Mouse (Mus musculus): ENCODE data around the gene Svop. TPM values are rescaled to one million over a fixed set of nuclear protein-coding genes. Genes with fewer than 3 reads are reported as not detected.

Svop gene
- 100 to 1,000 TPM; 187 to 192 TPM for total RNA-seq (2021)

GRCm38 (mm10) chr5:114091057-114091807, at the start of gene Svop:
Gene Svop, minus strand, starts transcription at chr5:114091570.
- peak; percentile 73 to 85 for DNase-seq (ENCODE audit: low spot score in 2 of 2)
- intact Hi-C loops (cut with DNase I), result loop anchor here (5.0 kb wide), 1 partner anchor 99 kb away; the partner anchor contains the start of gene Ssh1

- DNase-seq (ENCODE audit: low spot score in 2 of 2), result peak; percentile 73 to 78
- intact Hi-C loops (cut with DNase I), result loop anchor here (10.0 kb wide), 1 partner anchor 166 kb away; no protein-coding TSS in a partner anchor
Observed at GRCm38 (mm10) chr5:114139175-114139574, 47.8 kb upstream of the Svop start.

GRCm38 (mm10) chr5:114138277-114139164, 47.2 kb upstream of the Svop start:
- intact Hi-C loops (cut with DNase I), result loop anchor here (10.0 kb wide), 1 partner anchor 166 kb away; no protein-coding TSS in a partner anchor
- no peak for DNase-seq (ENCODE audit: low spot score in 2 of 2)

- intact Hi-C loops (cut with DNase I), result loop anchor here (10.0 kb wide), 1 partner anchor 167 kb away; no protein-coding TSS in a partner anchor
- no peak for DNase-seq (ENCODE audit: low spot score in 2 of 2)
Observed at GRCm38 (mm10) chr5:114137481-114138276, 46.3 kb upstream of the Svop start.

- intact Hi-C loops (cut with DNase I), result loop anchor here (10.0 kb wide), 1 partner anchor 169 kb away; no protein-coding TSS in a partner anchor
Observed at GRCm38 (mm10) chr5:114135516-114135915, 44.1 kb upstream of the Svop start.

GRCm38 (mm10) chr5:114134091-114134534, 42.7 kb upstream of the Svop start:
- DNase-seq (ENCODE audit: low spot score in 2 of 2), result no peak
- intact Hi-C loops (cut with DNase I), result loop anchor here (10.0 kb wide), 1 partner anchor 171 kb away; no protein-coding TSS in a partner anchor

More at GRCm38 (mm10) chr5:114135516-114135915, 44.1 kb upstream of the Svop start:
- no peak for DNase-seq (ENCODE audit: low spot score in 2 of 2)

- intact Hi-C loops (cut with DNase I), result loop anchor here (10.0 kb wide), 1 partner anchor 172 kb away; no protein-coding TSS in a partner anchor
- DNase-seq (ENCODE audit: low spot score in 2 of 2), result no peak
Observed at GRCm38 (mm10) chr5:114132841-114133240, 41.5 kb upstream of the Svop start.

GRCm38 (mm10) chr5:114131521-114131840, 40.1 kb upstream of the Svop start:
- intact Hi-C loops (cut with DNase I), result loop anchor here (10.0 kb wide), 1 partner anchor 173 kb away; no protein-coding TSS in a partner anchor
- peak in 1 of 2 experiments; percentile 24 for DNase-seq (ENCODE audit: low spot score in 2 of 2)

- intact Hi-C loops (cut with DNase I), result loop anchor here (10.0 kb wide), 1 partner anchor 174 kb away; no protein-coding TSS in a partner anchor
- DNase-seq (ENCODE audit: low spot score in 2 of 2), result peak; percentile 95
Observed at GRCm38 (mm10) chr5:114130698-114131520, 39.5 kb upstream of the Svop start.

- no peak for DNase-seq (ENCODE audit: low spot score in 2 of 2)
- intact Hi-C loops (cut with DNase I), result loop anchor here (10.0 kb wide), 1 partner anchor 175 kb away; no protein-coding TSS in a partner anchor
Observed at GRCm38 (mm10) chr5:114130211-114130605, 38.8 kb upstream of the Svop start, which contains the start of gene Ung. Gene Ung, plus strand, starts transcription at chr5:114130386.

- DNase-seq (ENCODE audit: low spot score in 2 of 2), result no peak
- intact Hi-C loops (cut with DNase I), result loop anchor here (5.0 to 10.0 kb wide), 2 partner anchors 77 to 175 kb away; no protein-coding TSS in a partner anchor
Observed at GRCm38 (mm10) chr5:114129550-114130210, 38.3 kb upstream of the Svop start.

- intact Hi-C loops (cut with DNase I), result loop anchor here (5.0 kb wide), 1 partner anchor 75 kb away; no protein-coding TSS in a partner anchor
- DNase-seq (ENCODE audit: low spot score in 2 of 2), result peak; percentile 68
Observed at GRCm38 (mm10) chr5:114127374-114128349, 36.3 kb upstream of the Svop start, which contains the start of gene Alkbh2. Gene Alkbh2, minus strand, starts transcription at chr5:114128218.

- intact Hi-C loops (cut with DNase I), result loop anchor here (5.0 kb wide), 1 partner anchor 74 kb away; no protein-coding TSS in a partner anchor
- no peak for DNase-seq (ENCODE audit: low spot score in 2 of 2)
Observed at GRCm38 (mm10) chr5:114126499-114127244, 35.3 kb upstream of the Svop start.

GRCm38 (mm10) chr5:114126008-114126407, 34.6 kb upstream of the Svop start:
- no peak for DNase-seq (ENCODE audit: low spot score in 2 of 2)
- intact Hi-C loops (cut with DNase I), result loop anchor here (5.0 kb wide), 1 partner anchor 74 kb away; no protein-coding TSS in a partner anchor

- intact Hi-C loops (cut with DNase I), result no loop called here
- peak in 1 of 2 experiments; percentile 59 for DNase-seq (ENCODE audit: low spot score in 2 of 2)
Observed at GRCm38 (mm10) chr5:114119806-114120205, 28.4 kb upstream of the Svop start.
